Mouse (Mus musculus) cortical plate, adult 2 months (tissue): ENCODE results near the gene Gltp. TPM values are rescaled to one million over a fixed set of nuclear protein-coding genes. Genes with fewer than 3 reads are reported as not detected.

ENCODE experiments used
- H3K27ac ChIP-seq: fragments of 200-500 bp; 2 replicates; pipeline ENCODE4 v1.5.1; 2012; ENCODE audit warnings: low read length, control low read depth, inconsistent platforms; ENCODE audit not compliant: insufficient read depth
- H3K4me1 ChIP-seq: fragments of 200-500 bp; 2 replicates; pipeline ENCODE4 v1.6.1; 2011; ENCODE audit warnings: low read length; ENCODE audit not compliant: control insufficient read depth, insufficient read depth
- H3K4me3 ChIP-seq: fragments of 200-500 bp; 2 replicates; pipeline ENCODE4 v1.5.1; 2011; ENCODE audit warnings: mild to moderate bottlenecking, low read length, control low read depth; ENCODE audit not compliant: insufficient read depth
- CTCF ChIP-seq: fragments of 200-500 bp; IDR thresholded peaks from 2 replicates; pipeline ENCODE4 v1.5.1; 2011; ENCODE audit warnings: mild to moderate bottlenecking, control low read depth, low read length; ENCODE audit not compliant: insufficient read depth; ENCODE audit errors: extremely low read depth
- POLR2A ChIP-seq: fragments of 200-500 bp; IDR thresholded peaks from 2 replicates; pipeline ENCODE4 v1.6.1; 2011; ENCODE audit warnings: mild to moderate bottlenecking, low read length, control low read depth; ENCODE audit not compliant: insufficient read depth; ENCODE audit errors: extremely low read depth
- polyA plus RNA-seq: library from polyadenylated mRNA; depleted of rRNA; stranded (reverse); fragments of >200 nt; gene quantifications from 2 replicates; pipeline ENCODE4 v1.2.3, GENCODE M21; 2012

The Gltp gene
- polyA plus RNA-seq, 1 experiment, result 69.6 TPM

GRCm38 (mm10) chr5:114664750-114665149, 26.0 kb downstream of the Gltp start:
- H3K4me3 ChIP-seq, result no peak overlapping the region
- TF ChIP-seq CTCF (no peak), POLR2A (no peak)
- H3K4me1 ChIP-seq, result no peaks in the 10 kb centered on the region
- H3K27ac ChIP-seq, result no peak overlapping the region

- TF ChIP-seq POLR2A (no peak), CTCF (no peak)
- no peak overlapping the region for H3K27ac ChIP-seq
- no peaks in the 10 kb centered on the region for H3K4me1 ChIP-seq
- H3K4me3 ChIP-seq, result no peak overlapping the region
Observed at GRCm38 (mm10) chr5:114664139-114664538, 26.6 kb downstream of the Gltp start.

- Histone ChIP-seq H3K4me1 (no peaks in the 10 kb centered on the region), H3K27ac (no peak overlapping the region), H3K4me3 (no peak overlapping the region)
- TF ChIP-seq CTCF (no peak), POLR2A (no peak)
Observed at GRCm38 (mm10) chr5:114661029-114661428, 29.8 kb downstream of the Gltp start.

GRCm38 (mm10) chr5:114658255-114658654, 32.5 kb downstream of the Gltp start, which contains the start of gene Trpv4:
TSS of gene Trpv4 (minus strand) at chr5:114658421.
- H3K4me1 ChIP-seq, result no peaks in the 10 kb centered on the region
- peak within 1 kb of the TSS; percentile 10; the same call in 1 of the 2 replicates for H3K4me3 ChIP-seq
- H3K27ac ChIP-seq, result no peak within 1 kb of the TSS
- TF ChIP-seq CTCF (no peak), POLR2A (no peak)

- no peak for TF ChIP-seq POLR2A
- no peak for TF ChIP-seq CTCF
- Histone ChIP-seq H3K4me3 (no peak overlapping the region), H3K4me1 (no peaks in the 10 kb centered on the region), H3K27ac (no peak overlapping the region)
Observed at GRCm38 (mm10) chr5:114657426-114657825, 33.4 kb downstream of the Gltp start.

GRCm38 (mm10) chr5:114656305-114656704, 34.5 kb downstream of the Gltp start:
- no peak for TF ChIP-seq CTCF
- TF ChIP-seq POLR2A, result no peak
- no peak overlapping the region for H3K4me3 ChIP-seq
- no peak overlapping the region for H3K27ac ChIP-seq
- H3K4me1 ChIP-seq, result no peaks in the 10 kb centered on the region

GRCm38 (mm10) chr5:114655721-114656120, 35.1 kb downstream of the Gltp start:
- TF ChIP-seq POLR2A (no peak), CTCF (no peak)
- H3K4me3 ChIP-seq, result no peak overlapping the region
- H3K4me1 ChIP-seq, result no peaks in the 10 kb centered on the region
- H3K27ac ChIP-seq, result no peak overlapping the region

- H3K4me3 ChIP-seq, result no peak overlapping the region
- TF ChIP-seq CTCF (no peak), POLR2A (no peak)
- no peaks in the 10 kb centered on the region for H3K4me1 ChIP-seq
- H3K27ac ChIP-seq, result no peak overlapping the region
Observed at GRCm38 (mm10) chr5:114653656-114654437, 36.9 kb downstream of the Gltp start.

- Histone ChIP-seq H3K4me1 (no peaks in the 10 kb centered on the region), H3K4me3 (no peak overlapping the region), H3K27ac (no peak overlapping the region)
- no peak for TF ChIP-seq POLR2A
Observed at GRCm38 (mm10) chr5:114651449-114651848, 39.3 kb downstream of the Gltp start.

GRCm38 (mm10) chr5:114651002-114651401, 39.8 kb downstream of the Gltp start:
- Histone ChIP-seq H3K4me3 (no peak overlapping the region), H3K4me1 (no peaks in the 10 kb centered on the region), H3K27ac (no peak overlapping the region)
- TF ChIP-seq CTCF, result no peak
